Comparison of ENCODE assay signal across 9 mouse cellular contexts in genomic region chr7:16061219-16062098, GRCm38 (mm10). TPM values are rescaled to one million over a fixed set of nuclear protein-coding genes. Genes with fewer than 3 reads are reported as not detected.
DNase-seq lines count a peak whose midpoint lies in the region; ATAC-seq and TF ChIP-seq lines count a peak whose summit lies in the region.
"Had no signal": no experiment of that assay in that cellular context is flagged by ENCODE, and none has a peak within 500 bp of the region (broad histone marks: within the 10 kb centered on the region; RNA-seq: fewer than 3 reads in every experiment).

TSS of gene Zfp541 (plus strand) at chr7:16061814.

- peak within 1 kb of the TSS; percentile 30 for H3K4me2 ChIP-seq in heart, embryonic 14.5 days (ENCODE audit: low read length)
- H3K4me2 ChIP-seq in hindbrain, embryonic 11.5 days (replicated peaks; ENCODE audit: low read depth, low read length) = no peak within 1 kb of the TSS
- peak within 1 kb of the TSS; percentile 28 for H3K4me2 ChIP-seq in midbrain, postnatal 0 days (ENCODE audit: low read depth, low read length, poor library complexity, severe bottlenecking)

- peak within 1 kb of the TSS; percentile 4 to 8; a peak in 1 of 4 replicates for H3K4me3 ChIP-seq in heart, embryonic 14.5 days (ENCODE audit: control insufficient read depth in 1 of 2, insufficient read depth in 1 of 2, low read depth in 1 of 2, low read length in 2 of 2)
- no peak within 1 kb of the TSS for H3K4me3 ChIP-seq in hindbrain, embryonic 11.5 days (ENCODE audit: low read depth, low read length)
- H3K4me3 ChIP-seq in midbrain, postnatal 0 days (ENCODE audit: low read depth, low read length) = peak within 1 kb of the TSS; percentile 8; the same call in 1 of the 2 replicates

- peaks cover 12% of the 10 kb centered on the region for H3K9me3 ChIP-seq in heart, embryonic 14.5 days (ENCODE audit: control insufficient read depth, low read length)
- H3K9me3 ChIP-seq in hindbrain, embryonic 11.5 days (ENCODE audit: control insufficient read depth, low read length) = no peaks in the 10 kb centered on the region
- peaks cover 5% of the 10 kb centered on the region; the same call in 1 of the 2 replicates for H3K9me3 ChIP-seq in midbrain, postnatal 0 days (ENCODE audit: low read length)

- WGBS in heart, embryonic 14.5 days = 35% methylated on average over 78 of the region's 80 CpGs
- WGBS in hindbrain, embryonic 11.5 days = 50% methylated on average over 43 of the region's 80 CpGs
- 54% methylated on average over 57 of the region's 80 CpGs for WGBS in midbrain, postnatal 0 days

- H3K9ac ChIP-seq in heart, embryonic 14.5 days (ENCODE audit: low read length) = no peak within 1 kb of the TSS
- no peak within 1 kb of the TSS for H3K9ac ChIP-seq in hindbrain, embryonic 11.5 days (ENCODE audit: low read depth, low read length)
- no peak within 1 kb of the TSS for H3K9ac ChIP-seq in midbrain, postnatal 0 days (replicated peaks; ENCODE audit: low read length, poor library complexity, severe bottlenecking)

- H3K4me1 ChIP-seq in heart, embryonic 14.5 days (ENCODE audit: control insufficient read depth in 2 of 2, insufficient read depth in 2 of 2, low read length in 2 of 2) = no peaks in the 10 kb centered on the region
- H3K4me1 ChIP-seq in hindbrain, embryonic 11.5 days (replicated peaks; ENCODE audit: control insufficient read depth, insufficient read depth, low read length) = no peaks in the 10 kb centered on the region
- no peaks in the 10 kb centered on the region for H3K4me1 ChIP-seq in midbrain, postnatal 0 days (ENCODE audit: insufficient read depth, low read length)

- no peak for ATAC-seq in heart, embryonic 14.5 days (ENCODE audit: insufficient number of reproducible peaks, insufficient read depth, low FRiP score, low read depth)
- ATAC-seq in hindbrain, embryonic 11.5 days (ENCODE audit: low FRiP score) = no peak
- peak; percentile 76 for ATAC-seq in midbrain, postnatal 0 days (ENCODE audit: low FRiP score)

- DNase-seq in heart, adult 18-20 months = no peak
- peak; percentile 84 for DNase-seq in ZHBTc4 (ENCODE audit: low read depth, low spot score)
- DNase-seq in hindbrain, embryonic 11.5 days (ENCODE audit: low spot score) = peak; percentile 23
- DNase-seq in midbrain, postnatal 0 days (ENCODE audit: low spot score) = peak; percentile 60
- no peak for DNase-seq in B cell, adult 2 months
- no peak for DNase-seq in adrenal gland, postnatal 10 days
- DNase-seq in frontal cortex, postnatal 10 days (ENCODE audit: low spot score in 2 of 2) = no peak
- DNase-seq: gastrocnemius, postnatal 25 days had no signal

- H3K27me3 ChIP-seq in heart, embryonic 14.5 days (ENCODE audit: control insufficient read depth, insufficient read depth, low read length) = peaks cover 30% of the 10 kb centered on the region
- H3K27me3 ChIP-seq in hindbrain, embryonic 11.5 days (ENCODE audit: control insufficient read depth, insufficient read depth, low read length) = peaks cover 8% of the 10 kb centered on the region
- no peaks in the 10 kb centered on the region; the same call in 1 of the 2 replicates for H3K27me3 ChIP-seq in midbrain, postnatal 0 days (ENCODE audit: insufficient read depth, low read length)

- TF ChIP-seq CTCF in midbrain, postnatal 0 days (IDR thresholded peaks at IDR 0.05) = no peak

- no peaks in the 10 kb centered on the region for H3K36me3 ChIP-seq in heart, embryonic 14.5 days (ENCODE audit: control insufficient read depth, insufficient read depth, low read length)
- no peaks in the 10 kb centered on the region for H3K36me3 ChIP-seq in hindbrain, embryonic 11.5 days (ENCODE audit: control insufficient read depth, insufficient read depth, low read length)
- no peaks in the 10 kb centered on the region for H3K36me3 ChIP-seq in midbrain, postnatal 0 days (ENCODE audit: insufficient read depth, low read length)

- no peak within 1 kb of the TSS for H3K27ac ChIP-seq in heart, embryonic 14.5 days (replicated peaks in 1 of 2; ENCODE audit: control insufficient read depth in 1 of 2, insufficient read depth in 1 of 2, low read depth in 2 of 2, low read length in 2 of 2)
- H3K27ac ChIP-seq in hindbrain, embryonic 11.5 days (ENCODE audit: low read depth, low read length) = no peak within 1 kb of the TSS
- H3K27ac ChIP-seq in midbrain, postnatal 0 days (ENCODE audit: low read depth, low read length) = no peak within 1 kb of the TSS

RNA-seq across cellular contexts. Expression of gene Zfp541, which starts in this region (rescaled TPM):
- not detected in 2 replicates for polyA plus RNA-seq in heart, embryonic 14.5 days (2014; fragmentation: Nextera tagmentation; extraction: Ambion mirVana)
- total RNA-seq in heart, adult 18-20 months (2021) = not detected
- polyA plus RNA-seq in hindbrain, embryonic 11.5 days (2014; fragmentation: Nextera tagmentation; extraction: Ambion mirVana) = not detected in 2 replicates
- total RNA-seq in midbrain, postnatal 0 days (2014; rRNA removed) = 0.14 and 0.33 TPM in 2 replicates
- 0.15 TPM in 2 replicates for polyA plus RNA-seq in midbrain, postnatal 0 days (2015; fragmentation: Nextera tagmentation; extraction: Ambion mirVana)
- total RNA-seq in adrenal gland, postnatal 10 days (2021) = under 1 TPM; 0.09 TPM
- total RNA-seq: gastrocnemius, postnatal 25 days had no signal

Comparison
In these comparisons a context has a peak if more than half of its experiments do, and no peak if none do; other contexts are left out.
1. Peak in DNase-seq in hindbrain, embryonic 11.5 days; RNA of the gene not detected or under 1 TPM.
2. Peak in DNase-seq, ATAC-seq, H3K4me3 ChIP-seq and H3K4me2 ChIP-seq in midbrain, postnatal 0 days; RNA of the gene not detected or under 1 TPM.